Mouse (Mus musculus) liver, postnatal 0 days (tissue): Measurements from ENCODE around the gene Hils1. TPM values are rescaled to one million over a fixed set of nuclear protein-coding genes. Genes with fewer than 3 reads are reported as not detected.

Source experiments
- ATAC-seq: fragments of 200-750 bp; cut with Nextera tagmentation; 2 replicates; pipeline ENCODE4 v1.8.0; 2017; ENCODE audit warnings: mild to moderate bottlenecking, moderate library complexity
- DNase-seq: peaks from one replicate; pipeline ENCODE4 v3.0.0-alpha.2; 2016
- H3K27ac ChIP-seq: fragments of 300-500 bp; sonication (generic); 2 replicates; pipeline ENCODE4 v1.5.1; 2014; ENCODE audit warnings: antibody characterized with exemption, moderate library complexity, mild to moderate bottlenecking, low read depth
- H3K27me3 ChIP-seq: fragments of 300-500 bp; sonication (generic); 2 replicates; pipeline ENCODE4 v1.6.1; 2014; ENCODE audit warnings: low read length, control low read depth, mixed read lengths; ENCODE audit not compliant: insufficient read depth
- H3K36me3 ChIP-seq: fragments of 300-500 bp; sonication (generic); replicated peaks from 2 replicates; pipeline ENCODE4 v1.6.1; 2014; ENCODE audit warnings: mild to moderate bottlenecking, control low read depth, low read length, moderate library complexity, mixed read lengths; ENCODE audit not compliant: insufficient read depth
- H3K4me1 ChIP-seq: fragments of 300-500 bp; sonication (generic); 2 replicates; pipeline ENCODE4 v1.6.1; 2014; ENCODE audit warnings: antibody characterized with exemption, mild to moderate bottlenecking, control low read depth; ENCODE audit not compliant: insufficient read depth
- H3K4me2 ChIP-seq: fragments of 300-500 bp; sonication (generic); 2 replicates; pipeline ENCODE4 v1.6.1; 2014; ENCODE audit warnings: low read depth, mild to moderate bottlenecking, low read length, moderate library complexity, mixed read lengths
- H3K4me3 ChIP-seq: fragments of 300-500 bp; sonication (generic); 2 replicates; pipeline ENCODE4 v1.5.1; 2014; ENCODE audit warnings: low read depth, low read length
- H3K9ac ChIP-seq: fragments of 300-500 bp; sonication (generic); replicated peaks from 2 replicates; pipeline ENCODE4 v1.6.1; 2014; ENCODE audit warnings: mild to moderate bottlenecking, moderate library complexity
- H3K9me3 ChIP-seq: fragments of 300-500 bp; sonication (generic); 2 replicates; pipeline ENCODE4 v1.6.1; 2016; ENCODE audit warnings: mild to moderate bottlenecking, control low read depth, low read length, mixed read lengths
- CTCF ChIP-seq: sonication (generic); IDR thresholded peaks from 2 replicates; pipeline ENCODE4 v1.5.1; 2016; ENCODE audit warnings: antibody characterized with exemption, low read depth
- EP300 ChIP-seq: IDR thresholded peaks from 2 replicates; pipeline ENCODE4 v1.6.1; 2016; ENCODE audit warnings: antibody characterized with exemption, low read depth, mild to moderate bottlenecking
- WGBS: fragments of 180-500 bp; shearing (Covaris S2); extraction: QIAGEN DNeasy Blood & Tissue Kit; methylation state at CpG from one replicate; pipeline ENCODE4 v1.1.7; 2014; ENCODE audit not compliant: insufficient replicate concordance; 5-methylcytosine and 5-hydroxymethylcytosine counted together
- polyA plus RNA-seq: library from polyadenylated mRNA; unstranded; fragments of >200 nt; fragmentation: Nextera tagmentation; extraction: Ambion mirVana; gene quantifications from 2 replicates; pipeline ENCODE4 v1.2.1, GENCODE M21; 2015

The Hils1 gene
- polyA plus RNA-seq, 1 experiment from 2014 or later: not detected

- no peak for TF ChIP-seq CTCF
- TF ChIP-seq EP300: no peak
- Histone ChIP-seq H3K9ac (no peak overlapping the region), H3K36me3 (no peaks in the 10 kb centered on the region), H3K4me2 (no peak overlapping the region), H3K27ac (no peak overlapping the region), H3K27me3 (0 out of 2 replicates have a peak, but pooled peaks cover 13% of the 10 kb centered on the region), H3K4me1 (no peaks in the 10 kb centered on the region), H3K9me3 (no peaks in the 10 kb centered on the region), H3K4me3 (no peak overlapping the region)
- ATAC-seq: no peak
- no peak for DNase-seq
- WGBS: 60% methylated on average over 16 of the region's 16 CpGs
Measured at GRCm38 (mm10) chr11:94971895-94972615, 4.7 kb downstream of the Hils1 start.

DNA sequence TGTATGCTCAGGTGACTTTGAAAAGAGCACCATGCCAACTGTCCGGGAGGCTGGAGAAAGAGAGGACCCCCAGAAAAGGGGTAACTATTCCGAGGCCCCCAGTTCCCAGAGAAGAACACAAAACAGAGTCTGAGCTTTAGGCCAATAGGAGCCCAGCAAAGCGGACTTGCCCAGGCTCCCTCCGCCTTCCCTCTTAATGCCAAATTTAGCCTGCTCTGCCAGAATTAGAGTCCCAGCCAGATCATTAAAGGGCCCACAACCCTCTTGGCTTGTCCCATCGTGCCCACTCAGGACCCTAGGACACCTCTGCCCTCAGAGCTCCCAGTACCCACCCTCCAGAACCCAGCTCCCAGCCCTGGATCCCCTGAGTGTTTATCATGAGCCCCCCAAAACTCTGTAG is 5.5 kb downstream of the Hils1 start:
- Histone ChIP-seq H3K4me2 (no peak overlapping the region), H3K36me3 (no peaks in the 10 kb centered on the region), H3K27me3 (0 out of 2 replicates have a peak, but pooled peaks cover 7% of the 10 kb centered on the region), H3K4me1 (no peaks in the 10 kb centered on the region), H3K27ac (no peak overlapping the region), H3K9ac (no peak overlapping the region), H3K4me3 (no peak overlapping the region), H3K9me3 (no peaks in the 10 kb centered on the region)
- DNase-seq: no peak
- no peak for ATAC-seq
- WGBS: 69% methylated on average over 5 of the region's 5 CpGs
- TF ChIP-seq CTCF: no peak
- no peak for TF ChIP-seq EP300

GRCm38 (mm10) chr11:94973313-94973712 is 5.9 kb downstream of the Hils1 start:
- WGBS: 51% methylated on average over 4 of the region's 4 CpGs
- no peak for DNase-seq
- ATAC-seq: no peak

DNA sequence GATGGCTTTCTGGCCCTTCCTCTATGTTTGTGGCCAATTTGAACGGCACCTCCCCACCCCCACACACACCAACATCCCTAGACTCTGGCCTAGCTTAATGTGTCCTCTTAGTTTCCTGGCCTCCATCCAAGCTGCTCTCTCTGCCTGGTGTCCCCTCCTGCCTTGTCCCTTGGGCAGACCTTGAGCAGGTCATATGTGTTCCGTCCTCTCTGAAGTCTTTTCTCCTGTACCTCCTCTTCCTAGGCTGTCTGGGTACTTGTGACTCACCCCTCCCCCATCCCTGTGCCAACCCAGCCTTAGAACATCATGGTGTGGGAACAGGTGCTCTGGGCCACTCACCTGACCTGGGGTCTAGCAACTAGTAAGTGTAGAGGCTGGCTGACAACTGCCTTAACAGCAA is 7.6 kb downstream of the Hils1 start:
- no peak for ATAC-seq

More at GRCm38 (mm10) chr11:94973313-94973712, 5.9 kb downstream of the Hils1 start:
- Histone ChIP-seq H3K9me3 (no peaks in the 10 kb centered on the region), H3K36me3 (no peaks in the 10 kb centered on the region), H3K9ac (no peak overlapping the region), H3K4me1 (no peaks in the 10 kb centered on the region), H3K27ac (no peak overlapping the region), H3K4me2 (no peak overlapping the region), H3K27me3 (0 out of 2 replicates have a peak, but pooled peaks cover 7% of the 10 kb centered on the region), H3K4me3 (no peak overlapping the region)
- TF ChIP-seq CTCF: no peak
- no peak for TF ChIP-seq EP300

GRCm38 (mm10) chr11:94976199-94976598 is 8.8 kb downstream of the Hils1 start, which contains the start of gene Sgca:
Sgca (minus strand) TSS chr11:94976327.
- 76% methylated on average over 5 of the region's 5 CpGs for WGBS
- Histone ChIP-seq H3K9ac (no peak within 1 kb of the TSS), H3K36me3 (no peaks in the 10 kb centered on the region)

More for the DNA sequence above, 7.6 kb downstream of the Hils1 start:
- Histone ChIP-seq H3K4me1 (peaks cover 8% of the 10 kb centered on the region), H3K9ac (no peak overlapping the region), H3K27ac (no peak overlapping the region), H3K27me3 (0 out of 2 replicates have a peak, but pooled peaks cover 3% of the 10 kb centered on the region), H3K36me3 (no peaks in the 10 kb centered on the region), H3K4me3 (no peak overlapping the region), H3K4me2 (no peak overlapping the region), H3K9me3 (no peaks in the 10 kb centered on the region)
- no peak for DNase-seq
- 72% methylated on average over 2 of the region's 2 CpGs for WGBS
- TF ChIP-seq CTCF: no peak

GRCm38 (mm10) chr11:94978178-94978915 is 11.0 kb downstream of the Hils1 start:
- no peak overlapping the region for H3K9ac ChIP-seq
- no peaks in the 10 kb centered on the region for H3K36me3 ChIP-seq
- H3K9me3 ChIP-seq: no peaks in the 10 kb centered on the region
- H3K4me1 ChIP-seq: peaks cover 8% of the 10 kb centered on the region
- H3K27me3 ChIP-seq: no peaks in the 10 kb centered on the region
- WGBS: 46% methylated on average over 9 of the region's 9 CpGs
- no peak for ATAC-seq
- no peak for DNase-seq
- H3K27ac ChIP-seq: no peak overlapping the region
- peak overlapping the region; percentile 65 for H3K4me2 ChIP-seq
- no peak overlapping the region for H3K4me3 ChIP-seq
- TF ChIP-seq CTCF: no peak
- 0 out of 2 replicates have a peak, but pooled peaks have one; percentile 43 for TF ChIP-seq EP300

More at GRCm38 (mm10) chr11:94976199-94976598, 8.8 kb downstream of the Hils1 start, which contains the start of gene Sgca:
- Histone ChIP-seq H3K4me3 (no peak within 1 kb of the TSS), H3K4me2 (no peak within 1 kb of the TSS), H3K9me3 (no peaks in the 10 kb centered on the region), H3K27ac (no peak within 1 kb of the TSS), H3K4me1 (peaks cover 8% of the 10 kb centered on the region), H3K27me3 (0 out of 2 replicates have a peak, but pooled peaks cover 2% of the 10 kb centered on the region)
- no peak for TF ChIP-seq CTCF
- no peak for TF ChIP-seq EP300
- no peak for DNase-seq
- ATAC-seq: no peak
